Mouse (Mus musculus): ENCODE results near the gene Spg7.

Spg7 gene

GRCm38 (mm10) chr8:123131041-123131440 lies 68.3 kb downstream of the Spg7 start:
- DNase-seq (ENCODE audit: low spot score in 2 of 2): no peak

- no peak for DNase-seq (ENCODE audit: low spot score in 2 of 2)
Observed at GRCm38 (mm10) chr8:123132953-123133352, 70.2 kb downstream of the Spg7 start.

- DNase-seq (ENCODE audit: low spot score in 2 of 2): no peak
Observed at GRCm38 (mm10) chr8:123134149-123134713, 71.5 kb downstream of the Spg7 start.

GRCm38 (mm10) chr8:123135406-123135805 lies 72.7 kb downstream of the Spg7 start:
- peak in 1 of 2 experiments; percentile 63 for DNase-seq (ENCODE audit: low spot score in 2 of 2)

GRCm38 (mm10) chr8:123135806-123136205 lies 73.1 kb downstream of the Spg7 start:
- no peak for DNase-seq (ENCODE audit: low spot score in 2 of 2)

GRCm38 (mm10) chr8:123136287-123136686 lies 73.5 kb downstream of the Spg7 start:
- no peak for DNase-seq (ENCODE audit: low spot score in 2 of 2)

GRCm38 (mm10) chr8:123137645-123138077 lies 74.9 kb downstream of the Spg7 start:
- DNase-seq (ENCODE audit: low spot score in 2 of 2): peak; percentile 60 to 73

- no peak for DNase-seq (ENCODE audit: low spot score in 2 of 2)
Observed at GRCm38 (mm10) chr8:123138741-123139140, 76.0 kb downstream of the Spg7 start.

- peak; percentile 77 to 84 for DNase-seq (ENCODE audit: low spot score in 2 of 2)
Observed at GRCm38 (mm10) chr8:123141741-123142462, 79.2 kb downstream of the Spg7 start.

- no peak for DNase-seq (ENCODE audit: low spot score in 2 of 2)
Observed at GRCm38 (mm10) chr8:123145279-123145678, 82.5 kb downstream of the Spg7 start.

- DNase-seq (ENCODE audit: low spot score in 2 of 2): no peak
Observed at GRCm38 (mm10) chr8:123146390-123146789, 83.6 kb downstream of the Spg7 start.

Data from right cerebral cortex, postnatal 10 days (tissue).